Mouse (Mus musculus) stomach, postnatal 0 days (tissue): ENCODE data around the gene Ascl4. TPM values are rescaled to one million over a fixed set of nuclear protein-coding genes. Genes with fewer than 3 reads are reported as not detected.

ENCODE experiments used
- ATAC-seq: fragments of 200-750 bp; cut with Nextera tagmentation; 2 replicates; pipeline ENCODE4 v1.8.0; 2017; ENCODE audit not compliant: low FRiP score, low TSS enrichment
- DNase-seq: peaks from one replicate; pipeline ENCODE4 v3.0.0-alpha.2; 2016; ENCODE audit warnings: low spot score
- H3K27ac ChIP-seq: fragments of 300-500 bp; sonication (generic); replicated peaks from 2 replicates; pipeline ENCODE4 v1.5.1; 2014; ENCODE audit warnings: mild to moderate bottlenecking, control low read depth
- H3K27me3 ChIP-seq: fragments of 300-500 bp; sonication (generic); 2 replicates; pipeline ENCODE4 v1.6.1; 2014; ENCODE audit warnings: low read length; ENCODE audit not compliant: control insufficient read depth, insufficient read depth
- H3K36me3 ChIP-seq: fragments of 300-500 bp; sonication (generic); 2 replicates; pipeline ENCODE4 v1.6.1; 2014; ENCODE audit warnings: low read length, mixed read lengths; ENCODE audit not compliant: control insufficient read depth, insufficient read depth
- H3K4me1 ChIP-seq: fragments of 300-500 bp; sonication (generic); replicated peaks from 2 replicates; pipeline ENCODE4 v1.6.1; 2014; ENCODE audit warnings: antibody characterized with exemption; ENCODE audit not compliant: control insufficient read depth, insufficient read depth
- H3K4me2 ChIP-seq: fragments of 300-500 bp; sonication (generic); replicated peaks from 2 replicates; pipeline ENCODE4 v1.6.1; 2014; ENCODE audit warnings: low read depth, mild to moderate bottlenecking, control low read depth, moderate library complexity
- H3K4me3 ChIP-seq: fragments of 300-500 bp; sonication (generic); 2 replicates; pipeline ENCODE4 v1.5.1; 2014; ENCODE audit warnings: low read depth, low read length, control low read depth
- H3K9ac ChIP-seq: fragments of 300-500 bp; sonication (generic); 2 replicates; pipeline ENCODE4 v1.6.1; 2014; ENCODE audit warnings: mild to moderate bottlenecking, low read length, control low read depth, mixed read lengths
- H3K9me3 ChIP-seq: fragments of 300-500 bp; sonication (generic); 2 replicates; pipeline ENCODE4 v1.6.1; 2016; ENCODE audit warnings: low read length; ENCODE audit not compliant: control insufficient read depth
- CTCF ChIP-seq: IDR thresholded peaks from 2 replicates; pipeline ENCODE4 v1.5.1; 2016; ENCODE audit warnings: antibody characterized with exemption, low read depth, mild to moderate bottlenecking, moderate library complexity
- EP300 ChIP-seq: optimal IDR thresholded peaks from 2 replicates; pipeline ENCODE3; 2016; ENCODE audit warnings: antibody characterized with exemption
- WGBS: fragments of 180-500 bp; shearing (Covaris S2); extraction: QIAGEN DNeasy Blood & Tissue Kit; methylation state at CpG from one replicate; pipeline ENCODE4 v1.1.7; 2014; 5-methylcytosine and 5-hydroxymethylcytosine counted together
- polyA plus RNA-seq: library from polyadenylated mRNA; unstranded; fragments of >200 nt; fragmentation: Nextera tagmentation; extraction: Ambion mirVana; gene quantifications from 2 replicates; pipeline ENCODE4 v1.2.1, GENCODE M21; 2015

Ascl4 gene
- polyA plus RNA-seq, 1 experiment from 2014 or later: 0.30 TPM

DNA sequence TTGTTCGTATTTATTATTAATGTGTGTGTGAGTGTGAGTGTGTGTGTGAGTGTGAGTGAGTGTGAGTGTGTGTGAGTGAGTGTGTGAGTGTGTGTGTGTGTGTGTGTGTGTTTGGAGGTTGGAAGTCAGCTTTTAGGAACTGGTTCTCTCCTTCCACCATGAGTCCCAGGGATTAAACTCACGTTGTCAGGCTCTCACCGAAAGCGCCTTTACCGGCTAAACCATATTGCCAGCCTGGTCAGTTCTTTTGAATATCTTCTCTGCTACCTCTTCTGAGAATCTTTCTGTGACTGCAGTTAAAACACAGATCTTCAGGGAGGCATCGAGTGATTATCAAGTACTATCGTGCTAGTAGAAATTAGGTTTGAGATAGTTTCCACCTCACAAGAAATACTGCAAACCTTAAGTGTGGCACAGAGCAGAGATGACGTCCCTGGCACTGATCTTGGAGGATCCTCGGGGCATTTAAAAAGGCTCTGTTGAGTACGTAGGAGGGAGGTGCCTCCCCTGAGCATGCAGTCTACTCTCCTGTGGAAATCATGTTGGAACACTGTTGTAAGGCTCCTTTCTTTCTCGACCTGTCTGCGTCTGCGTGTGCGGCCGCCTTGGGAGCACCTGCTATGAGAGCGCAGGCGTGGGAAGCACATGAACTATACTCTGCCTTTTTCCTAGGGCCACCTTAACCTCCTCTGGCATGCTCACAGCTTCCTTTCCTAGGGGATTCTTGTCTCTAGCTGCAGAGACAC is 40.1 kb downstream of the Ascl4 start:
- Histone ChIP-seq H3K4me2 (no peak overlapping the region), H3K4me3 (no peak overlapping the region), H3K27ac (no peak overlapping the region), H3K9ac (no peak overlapping the region), H3K27me3 (no peaks in the 10 kb centered on the region), H3K9me3 (no peaks in the 10 kb centered on the region), H3K4me1 (no peaks in the 10 kb centered on the region), H3K36me3 (no peaks in the 10 kb centered on the region)
- DNase-seq (no peak), ATAC-seq (no peak; the same call in 1 of the 2 replicates)
- WGBS: 59% methylated on average over 17 of the region's 17 CpGs
- no peak for TF ChIP-seq EP300
- TF ChIP-seq CTCF: no peak

DNA sequence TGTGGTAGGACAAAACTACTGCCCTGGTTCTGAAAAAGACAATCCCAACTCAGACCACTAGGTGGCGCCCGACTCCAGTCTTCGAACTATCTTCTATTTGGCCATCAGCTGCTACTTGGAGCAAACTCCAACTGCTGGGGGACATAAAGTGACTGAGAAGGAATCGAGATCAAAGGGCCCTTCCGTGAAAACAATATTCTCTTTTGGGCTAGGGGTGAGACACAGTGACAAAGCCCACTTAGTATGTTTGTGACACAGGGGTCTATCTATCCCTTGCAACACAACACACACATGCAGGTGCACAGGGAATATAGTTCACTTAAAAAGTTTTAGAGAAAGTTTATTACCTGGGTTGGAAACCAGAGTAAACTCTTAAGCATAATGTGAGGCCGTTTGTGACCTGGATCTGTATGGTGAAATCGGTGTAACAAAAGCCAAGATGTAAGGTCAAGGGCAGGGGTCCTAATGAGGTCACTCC is 40.7 kb downstream of the Ascl4 start:
- ATAC-seq: peak; percentile 54; the same call in 1 of the 2 replicates
- no peaks in the 10 kb centered on the region for H3K9me3 ChIP-seq

DNA sequence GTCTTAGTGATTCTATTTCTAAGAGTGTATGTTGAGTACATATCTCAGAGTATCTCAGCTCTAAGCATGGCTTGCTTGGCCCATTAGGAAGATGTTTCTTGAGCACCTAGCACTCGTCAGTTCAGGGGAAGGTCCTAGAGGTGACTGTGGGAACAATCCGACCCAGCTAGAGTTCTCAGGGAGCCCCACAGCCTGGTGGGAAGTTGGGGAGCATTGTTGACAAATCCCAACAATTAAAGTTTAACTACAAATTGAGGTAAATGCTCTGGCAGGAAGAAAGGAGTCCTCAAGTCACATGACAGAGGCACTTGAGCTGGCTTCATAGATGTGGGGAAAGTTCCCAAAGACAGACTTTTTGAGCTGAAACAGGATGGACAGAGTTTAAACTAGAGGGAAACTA is 41.2 kb downstream of the Ascl4 start:
- Histone ChIP-seq H3K4me3 (no peak overlapping the region), H3K36me3 (no peaks in the 10 kb centered on the region), H3K9me3 (no peaks in the 10 kb centered on the region), H3K27me3 (no peaks in the 10 kb centered on the region), H3K4me2 (no peak overlapping the region), H3K27ac (no peak overlapping the region), H3K9ac (no peak overlapping the region), H3K4me1 (no peaks in the 10 kb centered on the region)
- no peak for DNase-seq
- TF ChIP-seq CTCF: no peak
- TF ChIP-seq EP300: no peak
- no peak for ATAC-seq
- 40% methylated on average over 2 of the region's 2 CpGs for WGBS

More for the DNA sequence above, 40.7 kb downstream of the Ascl4 start:
- H3K27me3 ChIP-seq: no peaks in the 10 kb centered on the region
- H3K4me1 ChIP-seq: no peaks in the 10 kb centered on the region
- peak; percentile 95 for TF ChIP-seq CTCF
- no peak for TF ChIP-seq EP300
- no peak overlapping the region for H3K27ac ChIP-seq
- H3K4me2 ChIP-seq: no peak overlapping the region
- peak; percentile 84 for DNase-seq
- H3K36me3 ChIP-seq: no peaks in the 10 kb centered on the region
- 11% methylated on average over 7 of the region's 7 CpGs for WGBS
- no peak overlapping the region for H3K9ac ChIP-seq
- no peak overlapping the region for H3K4me3 ChIP-seq

DNA sequence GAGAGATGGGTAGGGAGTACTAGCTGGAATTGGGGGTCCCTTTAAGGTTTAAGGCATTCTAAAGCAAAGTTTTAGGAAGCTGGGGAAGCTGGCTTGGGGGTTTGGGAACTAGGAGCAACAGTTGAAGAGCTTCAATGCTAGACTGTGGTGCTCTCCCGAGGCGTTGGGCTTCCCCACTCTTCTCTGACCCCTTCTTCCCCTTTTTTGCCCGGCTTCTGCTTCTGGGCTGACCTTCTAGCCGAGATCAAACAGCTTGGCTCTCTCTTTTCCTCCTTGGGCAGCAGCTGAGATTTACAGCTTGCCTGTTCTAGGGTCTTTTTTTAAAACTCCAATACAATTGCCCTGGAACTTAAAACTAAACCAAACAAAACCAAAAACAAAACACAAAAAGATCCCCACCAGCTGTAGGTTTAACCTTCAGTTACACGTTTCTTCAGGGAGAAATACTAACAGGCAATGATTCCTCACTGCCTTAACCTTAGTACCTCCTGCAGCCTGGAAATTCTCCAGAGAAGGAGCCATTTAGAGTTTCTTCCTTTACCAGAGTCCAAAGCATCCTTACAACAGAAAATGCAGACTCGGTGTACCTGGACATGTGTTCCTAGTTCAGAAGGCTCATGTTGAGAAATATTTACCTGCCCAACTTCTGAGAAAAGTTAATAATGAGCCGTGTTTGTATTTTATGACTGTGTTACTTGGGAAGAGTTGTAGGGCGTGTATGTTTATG is 42.6 kb downstream of the Ascl4 start:
- Histone ChIP-seq H3K9me3 (no peaks in the 10 kb centered on the region), H3K4me1 (no peaks in the 10 kb centered on the region), H3K36me3 (no peaks in the 10 kb centered on the region), H3K4me2 (no peak overlapping the region), H3K27me3 (no peaks in the 10 kb centered on the region), H3K9ac (no peak overlapping the region), H3K4me3 (no peak overlapping the region), H3K27ac (no peak overlapping the region)
- no peak for ATAC-seq
- DNase-seq: no peak
- 45% methylated on average over 8 of the region's 8 CpGs for WGBS
- TF ChIP-seq EP300: no peak
- no peak for TF ChIP-seq CTCF

DNA sequence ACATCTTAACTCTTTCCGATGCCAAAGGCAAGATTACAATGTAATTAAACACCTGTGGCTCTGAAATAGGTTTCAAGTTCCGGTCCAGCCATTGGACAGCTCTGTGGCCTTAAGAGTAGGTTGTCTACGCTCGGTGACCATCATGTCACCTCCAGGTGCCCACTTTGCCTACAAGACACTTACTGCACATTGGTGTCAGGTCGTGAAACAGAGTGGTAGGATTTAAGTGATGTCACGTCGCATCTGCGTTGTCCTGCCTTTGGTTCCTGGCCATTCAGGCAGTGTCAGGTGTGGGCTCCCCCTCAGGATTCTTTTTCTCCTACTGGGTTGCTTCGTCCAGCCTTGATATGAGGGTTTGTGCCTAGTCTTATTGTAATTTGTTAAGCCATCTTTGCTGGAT is 44.3 kb downstream of the Ascl4 start:
- no peak overlapping the region for H3K4me3 ChIP-seq
- no peaks in the 10 kb centered on the region for H3K36me3 ChIP-seq
- no peaks in the 10 kb centered on the region for H3K27me3 ChIP-seq
- TF ChIP-seq EP300 (no peak), CTCF (no peak)
- H3K9ac ChIP-seq: no peak overlapping the region
- no peak overlapping the region for H3K4me2 ChIP-seq
- H3K4me1 ChIP-seq: no peaks in the 10 kb centered on the region
- WGBS: 90% methylated on average over 9 of the region's 9 CpGs
- H3K27ac ChIP-seq: no peak overlapping the region
- DNase-seq (no peak), ATAC-seq (no peak)
- H3K9me3 ChIP-seq: no peaks in the 10 kb centered on the region

DNA sequence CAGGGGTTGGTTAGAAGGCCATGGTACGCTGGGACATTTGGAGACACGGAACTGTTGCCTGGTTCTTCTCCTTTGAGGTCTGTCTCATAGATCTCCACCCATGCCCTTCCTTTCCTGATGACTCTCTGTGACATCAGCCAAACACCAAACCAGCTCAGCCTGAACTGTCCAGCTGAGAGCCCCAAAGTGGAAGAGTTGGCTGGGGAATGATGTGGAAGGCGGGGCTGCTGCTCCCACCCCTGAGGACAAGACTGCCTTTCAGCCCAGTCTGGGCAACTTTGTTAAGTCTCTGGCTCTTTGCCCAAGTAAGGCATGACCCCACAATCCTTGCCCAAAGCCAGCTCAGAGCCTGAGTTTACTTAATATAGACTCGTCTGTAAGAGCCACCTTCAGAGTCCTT is 45.4 kb downstream of the Ascl4 start:
- Histone ChIP-seq H3K4me2 (no peak overlapping the region), H3K27ac (peak overlapping the region; percentile 56; the same call in 1 of the 2 replicates), H3K27me3 (no peaks in the 10 kb centered on the region), H3K4me3 (no peak overlapping the region), H3K36me3 (no peaks in the 10 kb centered on the region), H3K9me3 (no peaks in the 10 kb centered on the region), H3K4me1 (no peaks in the 10 kb centered on the region), H3K9ac (no peak overlapping the region)
- ATAC-seq (peak; percentile 67; the same call in 1 of the 2 replicates), DNase-seq (peak; percentile 20)
- WGBS: 52% methylated on average over 4 of the region's 4 CpGs
- TF ChIP-seq CTCF (no peak), EP300 (peak; percentile 56)
